11 mouse cellular contexts compared by ENCODE assay signal in the genomic region with DNA sequence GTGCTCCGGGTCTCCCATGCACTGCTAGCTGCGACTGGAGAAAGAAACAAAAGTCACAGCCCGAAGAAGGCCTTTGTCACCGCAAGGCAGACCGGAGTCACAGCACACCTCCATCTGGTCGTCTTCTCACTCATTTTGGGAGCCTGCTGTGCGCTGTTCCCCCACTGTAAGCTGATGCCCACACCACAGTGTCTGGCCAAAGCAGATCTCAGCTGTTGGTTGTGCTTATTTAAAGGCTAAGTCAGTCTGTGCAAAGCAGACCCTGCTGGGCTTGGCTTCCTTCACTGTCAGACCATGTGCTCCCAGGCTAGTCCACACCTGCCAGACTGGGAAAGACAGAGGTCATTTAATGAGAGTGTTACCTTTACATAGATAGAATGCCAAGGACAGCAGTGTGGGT.
A peak's percentile ranks its signal among the peaks of the same experiment; 100 is the strongest.
DNase-seq lines count a peak whose midpoint lies in the region; ATAC-seq and TF ChIP-seq lines count a peak whose summit lies in the region.
"Had no signal": no experiment of that assay in that cellular context is flagged by ENCODE, and none has a peak within 500 bp of the region (broad histone marks: within the 10 kb centered on the region; RNA-seq: fewer than 3 reads in every experiment).

No protein-coding gene starts in this region.

- no peak for ATAC-seq in hindbrain, embryonic 11.5 days (ENCODE audit: low FRiP score)
- 0 out of 2 replicates have a peak, but pooled peaks have one; percentile 27 for ATAC-seq in forebrain, embryonic 12.5 days (ENCODE audit: low FRiP score)
- peak; percentile 36 for ATAC-seq in limb, embryonic 15.5 days (ENCODE audit: insufficient number of reproducible peaks, low FRiP score, low TSS enrichment, low read depth)
- no peak for ATAC-seq in inflammation-experienced regulatory T-cells, adult 6 months
- ATAC-seq: activated CD4-positive, CD25-positive, alpha-beta regulatory T cell, adult 4 months had no signal

- peak overlapping the region; percentile 68 for H3K27ac ChIP-seq in hindbrain, embryonic 10.5 days
- H3K27ac ChIP-seq in hindbrain, embryonic 11.5 days (ENCODE audit: low read depth, low read length) = no peak overlapping the region
- H3K27ac ChIP-seq in cerebellum, adult 2 months (ENCODE audit: insufficient read depth, low read length) = no peak overlapping the region
- H3K27ac ChIP-seq in forebrain, embryonic 12.5 days = peak overlapping the region; percentile 43
- peak overlapping the region; percentile 60 for H3K27ac ChIP-seq in limb, embryonic 15.5 days

- H3K9me3 ChIP-seq in hindbrain, embryonic 10.5 days = peaks cover 8% of the 10 kb centered on the region
- no peaks in the 10 kb centered on the region for H3K9me3 ChIP-seq in hindbrain, embryonic 11.5 days (ENCODE audit: control insufficient read depth, low read length)
- peaks cover 9% of the 10 kb centered on the region; the same call in 1 of the 2 replicates for H3K9me3 ChIP-seq in forebrain, embryonic 12.5 days
- no peaks in the 10 kb centered on the region for H3K9me3 ChIP-seq in limb, embryonic 15.5 days

- no peak overlapping the region for H3K4me2 ChIP-seq in hindbrain, embryonic 11.5 days (replicated peaks; ENCODE audit: low read depth, low read length)
- H3K4me2 ChIP-seq in forebrain, embryonic 12.5 days = no peak overlapping the region
- no peak overlapping the region for H3K4me2 ChIP-seq in limb, embryonic 15.5 days

- DNase-seq in hindbrain, embryonic 10.5 days (ENCODE audit: low spot score) = peak; percentile 19
- no peak for DNase-seq in hindbrain, embryonic 11.5 days (ENCODE audit: low spot score)
- peak; percentile 66 to 70 for DNase-seq in cerebellum, adult 2 months
- no peak for DNase-seq in lung, postnatal 25 days (ENCODE audit: low spot score)
- DNase-seq in yolk sac, embryonic 10.5 days (ENCODE audit: low spot score) = no peak
- DNase-seq: lung, adult 2 months; right cerebral cortex, postnatal 14 days had no signal

- peaks cover 41% of the 10 kb centered on the region for H3K27me3 ChIP-seq in hindbrain, embryonic 10.5 days (ENCODE audit: insufficient read depth, poor library complexity, severe bottlenecking)
- H3K27me3 ChIP-seq in hindbrain, embryonic 11.5 days (ENCODE audit: control insufficient read depth, insufficient read depth, low read length) = no peaks in the 10 kb centered on the region
- no peaks in the 10 kb centered on the region for H3K27me3 ChIP-seq in cerebellum, adult 2 months (ENCODE audit: control insufficient read depth, insufficient read depth, low read length)
- no peaks in the 10 kb centered on the region for H3K27me3 ChIP-seq in forebrain, embryonic 12.5 days
- no peaks in the 10 kb centered on the region for H3K27me3 ChIP-seq in limb, embryonic 15.5 days

- TF ChIP-seq CTCF in cerebellum, adult 2 months (IDR thresholded peaks at IDR 0.05; ENCODE audit: borderline replicate concordance, insufficient read depth, low read depth, low read length) = no peak

- no peak overlapping the region for H3K9ac ChIP-seq in hindbrain, embryonic 11.5 days (ENCODE audit: low read depth, low read length)
- no peak overlapping the region for H3K9ac ChIP-seq in forebrain, embryonic 12.5 days
- H3K9ac ChIP-seq in limb, embryonic 15.5 days = no peak overlapping the region

- H3K4me1 ChIP-seq in hindbrain, embryonic 10.5 days (replicated peaks) = peaks cover 73% of the 10 kb centered on the region
- H3K4me1 ChIP-seq in hindbrain, embryonic 11.5 days (replicated peaks; ENCODE audit: control insufficient read depth, insufficient read depth, low read length) = peaks cover 14% of the 10 kb centered on the region
- peaks cover 19% of the 10 kb centered on the region for H3K4me1 ChIP-seq in cerebellum, adult 2 months (ENCODE audit: control insufficient read depth, insufficient read depth, low read length)
- peaks cover 57% of the 10 kb centered on the region for H3K4me1 ChIP-seq in forebrain, embryonic 12.5 days
- H3K4me1 ChIP-seq in limb, embryonic 15.5 days = peaks cover 51% of the 10 kb centered on the region

- TF ChIP-seq POLR2A in cerebellum, adult 2 months (IDR thresholded peaks at IDR 0.05; ENCODE audit: borderline replicate concordance, insufficient read depth, low read length) = no peak

- no peaks in the 10 kb centered on the region; the same call in 1 of the 2 replicates for H3K36me3 ChIP-seq in hindbrain, embryonic 10.5 days
- no peaks in the 10 kb centered on the region for H3K36me3 ChIP-seq in hindbrain, embryonic 11.5 days (ENCODE audit: control insufficient read depth, insufficient read depth, low read length)
- no peaks in the 10 kb centered on the region for H3K36me3 ChIP-seq in forebrain, embryonic 12.5 days (replicated peaks)
- H3K36me3 ChIP-seq in limb, embryonic 15.5 days = no peaks in the 10 kb centered on the region

- H3K4me3 ChIP-seq in hindbrain, embryonic 10.5 days = no peak overlapping the region
- no peak overlapping the region for H3K4me3 ChIP-seq in hindbrain, embryonic 11.5 days (ENCODE audit: low read depth, low read length)
- H3K4me3 ChIP-seq in cerebellum, adult 2 months (replicated peaks; ENCODE audit: insufficient read depth, low read depth, low read length) = no peak overlapping the region
- H3K4me3 ChIP-seq in forebrain, embryonic 12.5 days (replicated peaks) = no peak overlapping the region
- H3K4me3 ChIP-seq in limb, embryonic 15.5 days = no peak overlapping the region

- WGBS in hindbrain, embryonic 10.5 days = 56% methylated on average over 7 of the region's 7 CpGs
- 54% methylated on average over 7 of the region's 7 CpGs for WGBS in hindbrain, embryonic 11.5 days
- WGBS in cerebellum, adult 2 months = 35% methylated on average over 7 of the region's 7 CpGs
- 69% methylated on average over 7 of the region's 7 CpGs for WGBS in forebrain, embryonic 12.5 days
- WGBS in limb, embryonic 15.5 days = 47% methylated on average over 7 of the region's 7 CpGs

Comparison
In these comparisons a context has a peak if more than half of its experiments do, and no peak if none do; other contexts are left out.
1. DNase-seq: peak in hindbrain, embryonic 10.5 days (single experiment) and cerebellum, adult 2 months (2 of 2); none in hindbrain, embryonic 11.5 days (single experiment), lung, postnatal 25 days (single experiment) and yolk sac, embryonic 10.5 days (single experiment).
2. H3K27ac ChIP-seq: peak in hindbrain, embryonic 10.5 days (single experiment), forebrain, embryonic 12.5 days (single experiment) and limb, embryonic 15.5 days (single experiment); none in hindbrain, embryonic 11.5 days (single experiment) and cerebellum, adult 2 months (single experiment).
3. ATAC-seq: peak in forebrain, embryonic 12.5 days (single experiment) and limb, embryonic 15.5 days (single experiment); none in hindbrain, embryonic 11.5 days (single experiment) and inflammation-experienced regulatory T-cells, adult 6 months (single experiment).